21 mouse cellular contexts compared by ENCODE assay signal in the genomic region with DNA sequence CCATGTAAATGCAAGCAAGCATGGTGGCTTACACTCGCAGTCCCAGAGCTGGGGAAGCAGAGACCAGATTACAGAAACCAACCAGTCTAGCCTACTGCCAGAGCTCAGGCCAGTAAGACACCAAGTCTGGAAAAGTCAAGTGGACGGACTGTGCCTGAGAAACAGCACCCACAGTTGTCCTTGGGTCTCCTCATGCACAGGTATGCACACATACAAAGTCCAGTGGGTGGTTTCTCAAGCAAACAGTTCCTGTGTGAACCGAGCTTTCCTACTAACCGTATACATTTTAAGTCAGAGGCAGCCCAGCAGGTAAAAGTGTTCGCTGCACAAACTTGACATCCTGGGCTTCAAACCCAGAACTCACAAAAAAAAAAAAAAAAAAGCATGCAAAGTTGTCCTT.
"Had no signal": no experiment of that assay in that cellular context is flagged by ENCODE, and none has a peak within 500 bp of the region (broad histone marks: within the 10 kb centered on the region; RNA-seq: fewer than 3 reads in every experiment).

No protein-coding gene starts in this region.

- H3K4me2 ChIP-seq: lung, embryonic 15.5 days; midbrain, embryonic 11.5 days; midbrain, embryonic 13.5 days; midbrain, embryonic 15.5 days; neural tube, embryonic 13.5 days; neural tube, embryonic 15.5 days; stomach, embryonic 15.5 days had no signal

- DNase-seq: lung, adult 2 months; lung, postnatal 14 days; lung, postnatal 36 days; retina, postnatal 1 day; right cerebral cortex, adult 18-20 months; right cerebral cortex, postnatal 14 days; thymus, adult 2 months; thymus, postnatal 25 days; thymus, postnatal 4 days had no signal

- H3K4me1 ChIP-seq: lung, embryonic 15.5 days; midbrain, embryonic 15.5 days; stomach, embryonic 15.5 days had no signal

- H3K27ac ChIP-seq: liver, embryonic 14.5 days; lung, embryonic 15.5 days; macrophage; midbrain, embryonic 13.5 days; midbrain, embryonic 15.5 days; neural tube, embryonic 13.5 days; neural tube, embryonic 15.5 days; stomach, embryonic 15.5 days; stomach, postnatal 0 days had no signal

- H3K4me3 ChIP-seq: lung, embryonic 15.5 days; megakaryocyte, embryonic 14.5 days; midbrain, embryonic 13.5 days; midbrain, embryonic 15.5 days; neural tube, embryonic 13.5 days; neural tube, embryonic 15.5 days; stomach, embryonic 15.5 days had no signal

- ATAC-seq: lung, postnatal 0 days; midbrain, embryonic 13.5 days; midbrain, embryonic 15.5 days had no signal

- H3K9ac ChIP-seq: liver, embryonic 14.5 days; lung, embryonic 15.5 days; midbrain, embryonic 13.5 days; midbrain, embryonic 15.5 days; neural tube, embryonic 13.5 days; neural tube, embryonic 15.5 days; stomach, embryonic 15.5 days had no signal

- H3K27me3 ChIP-seq: lung, embryonic 15.5 days; megakaryocyte, embryonic 14.5 days; midbrain, embryonic 13.5 days; midbrain, embryonic 15.5 days; neural tube, embryonic 13.5 days; neural tube, embryonic 15.5 days; stomach, embryonic 15.5 days had no signal

- H3K9me3 ChIP-seq: lung, embryonic 15.5 days; megakaryocyte, embryonic 14.5 days; midbrain, embryonic 13.5 days; midbrain, embryonic 15.5 days; neural tube, embryonic 13.5 days; neural tube, embryonic 15.5 days; stomach, embryonic 15.5 days had no signal
